Mouse (Mus musculus): ENCODE data around the gene Gse1. TPM values are rescaled to one million over a fixed set of nuclear protein-coding genes. Genes with fewer than 3 reads are reported as not detected.

The Gse1 gene
- total and polyA plus RNA-seq, 3 experiments = 23.6 to 128 (median 66.9) TPM

DNA sequence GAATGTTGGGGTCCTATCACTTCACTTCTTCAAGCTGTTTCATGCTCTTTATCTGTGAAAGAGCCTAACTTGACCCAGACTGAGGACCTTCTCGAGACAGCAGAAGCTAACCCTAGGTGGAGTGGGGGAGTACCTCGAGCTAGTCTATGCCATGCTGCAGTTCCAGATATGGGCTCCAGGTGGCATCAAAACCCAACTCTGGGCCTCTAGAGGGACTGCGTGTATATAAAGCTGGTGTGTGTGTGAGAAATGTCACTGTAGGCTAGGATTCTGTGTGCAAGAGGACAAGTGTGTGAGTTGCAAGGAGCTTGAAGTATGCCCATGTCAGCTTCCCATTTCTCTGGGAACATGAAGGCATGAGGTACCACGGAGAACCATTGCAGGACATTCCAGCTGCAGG, 53.2 kb downstream of the Gse1 start:
- Histone ChIP-seq H3K27me3 (ENCODE audit: control insufficient read depth in 1 of 2, insufficient read depth in 2 of 2, low read length in 2 of 2) (no peaks in the 10 kb centered on the region), H3K4me1 (ENCODE audit: control insufficient read depth in 1 of 2, insufficient read depth in 2 of 2, low read length in 2 of 2) (peaks cover 0 to 17% of the 10 kb centered on the region in 2 experiments; a peak in 3 of 4 replicates), H3K79me2 (ENCODE audit: control insufficient read depth, insufficient read depth, low read length, poor library complexity) (no peaks in the 10 kb centered on the region), H3K36me3 (ENCODE audit: control insufficient read depth in 1 of 2, insufficient read depth in 2 of 2, low read length in 2 of 2) (peaks cover 0 to 3% of the 10 kb centered on the region in 2 experiments; a peak in 1 of 4 replicates), H3K4me3 (ENCODE audit: control insufficient read depth in 1 of 2, insufficient read depth in 1 of 2, low read depth in 2 of 2, low read length in 2 of 2) (no peak overlapping the region), H3K9ac (ENCODE audit: control insufficient read depth, low read depth, low read length, poor library complexity, severe bottlenecking) (no peak overlapping the region), H3K27ac (ENCODE audit: control insufficient read depth, low read depth, low read length) (no peak overlapping the region), H3K9me3 (replicated peaks; ENCODE audit: insufficient read depth, low read length) (no peaks in the 10 kb centered on the region)
- TF ChIP-seq SMC3 (IDR thresholded peaks at IDR 0.05; ENCODE audit: low read depth, low read length) (peak; percentile 84), CTCF (IDR thresholded peaks at IDR 0.05 in 2 of 3, conservative IDR thresholded peaks at IDR 0.05 in 1 of 3; ENCODE audit: control insufficient read depth in 1 of 3, insufficient read depth in 1 of 3, low read depth in 2 of 3, low read length in 3 of 3, poor library complexity in 1 of 3, severe bottlenecking in 1 of 3) (peak; percentile 81 to 99 (median 96)), ETS1 (IDR thresholded peaks at IDR 0.05; ENCODE audit: low read depth, low read length) (no peak), RAD21 (IDR thresholded peaks at IDR 0.05; ENCODE audit: low read depth, low read length) (peak; percentile 89), ZC3H11A (IDR thresholded peaks at IDR 0.05; ENCODE audit: low read depth, low read length) (peak; percentile 69), MYC (IDR thresholded peaks at IDR 0.05; ENCODE audit: low read depth, low read length) (0 out of 2 replicates have a peak, but pooled peaks have one; percentile 40), ZNF384 (IDR thresholded peaks at IDR 0.05; ENCODE audit: low read depth, low read length) (no peak)
- DNase-seq (ENCODE audit: low read depth, low spot score) = peak; percentile 80

DNA sequence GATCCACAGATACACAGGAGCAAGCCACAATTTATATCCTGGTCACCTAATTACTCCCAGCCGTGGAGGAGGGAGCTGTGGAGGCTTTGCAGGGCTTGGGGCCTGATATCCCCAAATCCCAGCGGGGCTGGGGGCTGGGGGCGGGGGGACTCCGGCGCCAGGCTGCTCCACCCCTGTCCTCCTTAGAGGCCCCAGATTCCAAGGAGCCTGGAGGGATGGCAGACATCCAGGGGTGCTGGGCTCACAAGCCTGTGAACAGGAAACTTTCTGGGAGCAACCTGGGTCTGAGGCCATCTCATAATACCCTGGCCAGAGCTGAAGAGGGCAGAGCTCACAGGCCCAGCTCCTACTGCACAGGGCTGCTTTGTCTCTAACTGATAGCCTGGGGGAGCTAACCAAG, 54.2 kb downstream of the Gse1 start:
- TF ChIP-seq CHD2 (IDR thresholded peaks at IDR 0.05; ENCODE audit: low read length) (no peak), GATA1 (IDR thresholded peaks at IDR 0.05; ENCODE audit: low read depth, low read length) (no peak), RCOR1 (IDR thresholded peaks at IDR 0.05; ENCODE audit: low read depth, low read length) (no peak), ETS1 (IDR thresholded peaks at IDR 0.05; ENCODE audit: low read depth, low read length) (no peak), POLR2A (IDR thresholded peaks at IDR 0.05; ENCODE audit: control insufficient read depth in 1 of 2, insufficient read depth in 1 of 2, low read depth in 1 of 2, low read length in 2 of 2, poor library complexity in 1 of 2) (no peak), USF1 (IDR thresholded peaks at IDR 0.05; ENCODE audit: low read depth, low read length) (no peak), ZNF384 (IDR thresholded peaks at IDR 0.05; ENCODE audit: low read depth, low read length) (no peak), MAFK (IDR thresholded peaks at IDR 0.05; ENCODE audit: borderline replicate concordance, low read depth, low read length) (no peak), MYB (IDR thresholded peaks at IDR 0.05; ENCODE audit: low read depth, low read length) (no peak), MAZ (IDR thresholded peaks at IDR 0.05; ENCODE audit: low read depth, low read length) (no peak), TBP (IDR thresholded peaks at IDR 0.05; ENCODE audit: low read depth, low read length) (no peak)
- DNase-seq (ENCODE audit: low read depth, low spot score) = no peak
- no peak overlapping the region for H3K4me3 ChIP-seq (ENCODE audit: control insufficient read depth in 1 of 2, insufficient read depth in 1 of 2, low read depth in 2 of 2, low read length in 2 of 2)
- H3K9me3 ChIP-seq (replicated peaks; ENCODE audit: insufficient read depth, low read length) = no peaks in the 10 kb centered on the region
- H3K4me1 ChIP-seq (ENCODE audit: control insufficient read depth in 1 of 2, insufficient read depth in 2 of 2, low read length in 2 of 2) = peaks cover 0 to 14% of the 10 kb centered on the region in 2 experiments; a peak in 3 of 4 replicates
- H3K36me3 ChIP-seq (ENCODE audit: control insufficient read depth in 1 of 2, insufficient read depth in 2 of 2, low read length in 2 of 2) = no peaks in the 10 kb centered on the region
- no peaks in the 10 kb centered on the region for H3K79me2 ChIP-seq (ENCODE audit: control insufficient read depth, insufficient read depth, low read length, poor library complexity)
- H3K9ac ChIP-seq (ENCODE audit: control insufficient read depth, low read depth, low read length, poor library complexity, severe bottlenecking) = no peak overlapping the region
- no peaks in the 10 kb centered on the region for H3K27me3 ChIP-seq (ENCODE audit: control insufficient read depth in 1 of 2, insufficient read depth in 2 of 2, low read length in 2 of 2)
- no peak overlapping the region for H3K27ac ChIP-seq (ENCODE audit: control insufficient read depth, low read depth, low read length)

DNA sequence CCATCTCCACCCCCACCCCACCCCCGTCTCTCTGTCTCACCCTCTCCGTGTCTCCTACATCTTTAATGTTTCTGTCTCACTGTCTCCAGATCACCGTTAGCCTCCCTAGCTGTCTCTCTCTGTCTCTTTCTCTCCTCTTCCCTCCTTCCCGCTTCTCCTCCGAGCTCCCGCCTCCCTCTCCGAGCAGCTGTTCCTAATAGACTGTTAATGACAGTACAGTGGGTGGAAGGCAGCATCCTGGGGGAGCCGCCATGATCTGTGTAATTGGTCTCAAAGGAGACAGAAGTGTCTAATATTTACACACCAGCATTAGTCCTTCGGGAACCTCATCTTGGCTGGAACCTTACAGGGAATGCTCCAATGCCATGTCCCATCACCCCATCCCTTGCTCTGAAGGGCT, 56.0 kb downstream of the Gse1 start:
- no peak overlapping the region for H3K27ac ChIP-seq (ENCODE audit: control insufficient read depth, low read depth, low read length)
- no peaks in the 10 kb centered on the region for H3K9me3 ChIP-seq (replicated peaks; ENCODE audit: insufficient read depth, low read length)
- no peak for TF ChIP-seq ELF1 (IDR thresholded peaks at IDR 0.05; ENCODE audit: low read depth, low read length)
- H3K27me3 ChIP-seq (ENCODE audit: control insufficient read depth in 1 of 2, insufficient read depth in 2 of 2, low read length in 2 of 2) = no peaks in the 10 kb centered on the region
- H3K4me3 ChIP-seq (ENCODE audit: control insufficient read depth in 1 of 2, insufficient read depth in 1 of 2, low read depth in 2 of 2, low read length in 2 of 2) = no peak overlapping the region
- no peaks in the 10 kb centered on the region for H3K79me2 ChIP-seq (ENCODE audit: control insufficient read depth, insufficient read depth, low read length, poor library complexity)
- H3K36me3 ChIP-seq (ENCODE audit: control insufficient read depth in 1 of 2, insufficient read depth in 2 of 2, low read length in 2 of 2) = no peaks in the 10 kb centered on the region
- peaks cover 0 to 8% of the 10 kb centered on the region in 2 experiments; a peak in 3 of 4 replicates for H3K4me1 ChIP-seq (ENCODE audit: control insufficient read depth in 1 of 2, insufficient read depth in 2 of 2, low read length in 2 of 2)
- DNase-seq (ENCODE audit: low read depth, low spot score) = no peak
- no peak overlapping the region for H3K9ac ChIP-seq (ENCODE audit: control insufficient read depth, low read depth, low read length, poor library complexity, severe bottlenecking)

Measured in MEL (cell line).